Mouse (Mus musculus): ENCODE data around the gene Nfia. TPM values are rescaled to one million over a fixed set of nuclear protein-coding genes. Genes with fewer than 3 reads are reported as not detected.

Gene Nfia
- polyA plus RNA-seq, 1 experiment = 1.4 TPM

DNA sequence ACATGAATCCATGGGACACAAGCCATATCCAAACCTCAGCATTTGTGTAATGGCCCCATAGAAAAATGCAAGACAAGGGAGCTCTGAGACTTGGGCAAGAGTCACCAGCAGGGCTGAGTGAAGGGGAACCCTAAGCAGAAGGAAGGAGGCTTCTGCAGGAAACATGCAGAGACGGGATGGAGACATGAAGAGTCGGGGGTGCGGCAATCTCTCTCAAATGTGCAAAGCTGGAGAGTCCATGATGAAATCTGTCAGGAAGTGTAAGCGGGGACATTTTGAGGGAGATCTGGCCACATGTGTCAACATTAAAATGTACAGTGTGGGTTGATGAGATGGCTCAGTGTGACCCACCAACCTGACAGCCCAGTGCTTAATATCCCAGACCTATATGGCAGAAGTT is 361.5 kb downstream of the Nfia start:
- H3K4me1 ChIP-seq (ENCODE audit: control insufficient read depth, insufficient read depth, low read length) = no peaks in the 10 kb centered on the region
- H3K27ac ChIP-seq (ENCODE audit: insufficient read depth, low read length) = no peak overlapping the region
- no peaks in the 10 kb centered on the region; the same call in 1 of the 2 replicates for H3K9me3 ChIP-seq (replicated peaks; ENCODE audit: control insufficient read depth, insufficient read depth, low read length, poor library complexity, severe bottlenecking)
- H3K36me3 ChIP-seq (ENCODE audit: control insufficient read depth, insufficient read depth, low read length, poor library complexity, severe bottlenecking) = no peaks in the 10 kb centered on the region
- no peak for TF ChIP-seq POLR2A (IDR thresholded peaks at IDR 0.05; ENCODE audit: insufficient read depth, low read length)
- TF ChIP-seq EP300 (IDR thresholded peaks at IDR 0.05; ENCODE audit: insufficient read depth, low read depth, low read length) = no peak
- no peak for TF ChIP-seq CTCF (IDR thresholded peaks at IDR 0.05; ENCODE audit: low read depth, low read length)
- H3K4me3 ChIP-seq (ENCODE audit: low read depth, low read length) = no peak overlapping the region
- no peak overlapping the region for H3K9ac ChIP-seq (ENCODE audit: low read depth, poor library complexity, severe bottlenecking)
- no peaks in the 10 kb centered on the region for H3K27me3 ChIP-seq (ENCODE audit: control insufficient read depth, insufficient read depth, low read length, poor library complexity, severe bottlenecking)

DNA sequence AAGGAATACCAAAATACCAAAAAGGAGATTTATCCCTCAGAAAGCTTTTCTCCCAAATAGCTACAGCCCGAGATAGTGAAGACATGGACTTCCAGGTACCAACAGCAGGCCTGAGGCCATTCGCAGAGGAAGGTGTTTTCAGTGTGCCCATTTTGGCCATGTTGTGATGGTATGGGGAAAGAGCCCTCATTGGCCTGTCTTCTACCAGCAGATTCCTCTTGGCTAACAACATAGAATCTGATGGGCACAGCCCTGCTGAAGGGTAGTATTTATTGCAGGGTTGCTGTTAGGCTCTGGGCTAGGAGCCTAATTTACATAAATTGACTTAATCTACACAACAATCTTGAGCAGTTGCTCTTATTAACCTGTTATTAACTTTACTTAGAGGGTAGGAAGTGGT is 363.5 kb downstream of the Nfia start:
- no peak overlapping the region for H3K9ac ChIP-seq (ENCODE audit: low read depth, poor library complexity, severe bottlenecking)
- H3K27me3 ChIP-seq (ENCODE audit: control insufficient read depth, insufficient read depth, low read length, poor library complexity, severe bottlenecking) = no peaks in the 10 kb centered on the region
- H3K9me3 ChIP-seq (replicated peaks; ENCODE audit: control insufficient read depth, insufficient read depth, low read length, poor library complexity, severe bottlenecking) = no peaks in the 10 kb centered on the region; the same call in 1 of the 2 replicates
- no peak overlapping the region for H3K27ac ChIP-seq (ENCODE audit: insufficient read depth, low read length)
- TF ChIP-seq POLR2A (IDR thresholded peaks at IDR 0.05; ENCODE audit: insufficient read depth, low read length) (no peak), CTCF (IDR thresholded peaks at IDR 0.05; ENCODE audit: low read depth, low read length) (no peak), EP300 (IDR thresholded peaks at IDR 0.05; ENCODE audit: insufficient read depth, low read depth, low read length) (no peak)
- no peaks in the 10 kb centered on the region for H3K4me1 ChIP-seq (ENCODE audit: control insufficient read depth, insufficient read depth, low read length)
- H3K4me3 ChIP-seq (ENCODE audit: low read depth, low read length) = no peak overlapping the region
- no peaks in the 10 kb centered on the region for H3K36me3 ChIP-seq (ENCODE audit: control insufficient read depth, insufficient read depth, low read length, poor library complexity, severe bottlenecking)

DNA sequence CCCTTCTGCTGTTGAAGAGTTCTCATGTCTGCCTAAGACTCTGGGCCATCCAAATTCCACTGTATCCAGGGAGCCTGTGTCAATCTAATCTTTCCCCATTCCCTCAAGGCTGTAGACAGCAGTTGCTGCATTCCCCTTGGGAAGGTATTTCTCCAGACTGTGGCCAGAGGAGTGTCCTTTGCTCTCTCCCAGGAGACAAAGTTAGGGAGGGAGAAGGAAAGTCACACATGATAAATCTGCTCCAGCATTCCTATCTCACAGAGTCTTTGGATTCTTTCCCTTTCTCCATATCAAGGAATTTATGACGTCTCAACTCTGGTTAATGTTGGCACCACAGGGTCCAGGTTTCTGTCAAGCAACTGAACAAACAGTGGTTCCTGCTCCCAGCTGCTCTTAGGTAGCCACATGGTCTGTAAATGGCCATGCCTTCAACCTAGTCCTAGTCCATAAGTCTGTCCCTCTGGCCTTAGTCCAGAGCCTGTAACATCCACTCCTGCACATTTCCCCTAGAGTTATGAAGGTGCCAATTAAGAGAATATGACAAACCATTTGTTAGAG is 370.4 kb downstream of the Nfia start:
- H3K9me3 ChIP-seq (replicated peaks; ENCODE audit: control insufficient read depth, insufficient read depth, low read length, poor library complexity, severe bottlenecking) = no peaks in the 10 kb centered on the region
- H3K27ac ChIP-seq (ENCODE audit: insufficient read depth, low read length) = no peak overlapping the region
- H3K4me1 ChIP-seq (ENCODE audit: control insufficient read depth, insufficient read depth, low read length) = no peaks in the 10 kb centered on the region
- no peak overlapping the region for H3K4me3 ChIP-seq (ENCODE audit: low read depth, low read length)
- TF ChIP-seq POLR2A (IDR thresholded peaks at IDR 0.05; ENCODE audit: insufficient read depth, low read length) = no peak
- TF ChIP-seq EP300 (IDR thresholded peaks at IDR 0.05; ENCODE audit: insufficient read depth, low read depth, low read length) = no peak
- no peak for TF ChIP-seq CTCF (IDR thresholded peaks at IDR 0.05; ENCODE audit: low read depth, low read length)
- H3K9ac ChIP-seq (ENCODE audit: low read depth, poor library complexity, severe bottlenecking) = no peak overlapping the region
- no peaks in the 10 kb centered on the region for H3K36me3 ChIP-seq (ENCODE audit: control insufficient read depth, insufficient read depth, low read length, poor library complexity, severe bottlenecking)
- no peaks in the 10 kb centered on the region for H3K27me3 ChIP-seq (ENCODE audit: control insufficient read depth, insufficient read depth, low read length, poor library complexity, severe bottlenecking)

DNA sequence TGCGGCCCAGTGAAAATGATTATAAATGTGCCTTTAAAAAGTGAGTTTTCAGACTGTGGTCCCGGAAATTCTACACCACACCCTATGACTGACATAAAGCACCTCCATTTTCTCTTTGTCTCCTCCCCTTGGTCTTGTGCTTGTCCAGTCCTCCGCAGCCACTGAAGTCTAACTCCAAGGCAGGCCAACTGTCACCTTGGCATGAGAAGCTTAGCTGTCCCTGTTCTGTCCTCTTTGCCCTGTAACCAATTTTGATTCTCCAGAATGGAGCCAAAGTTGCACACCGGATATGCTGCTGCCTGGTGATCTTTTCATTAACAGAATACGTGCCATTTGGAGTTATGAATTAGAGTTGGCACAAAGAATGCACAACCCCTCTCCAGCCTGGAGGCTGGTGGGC is 378.0 kb downstream of the Nfia start:
- no peak overlapping the region for H3K27ac ChIP-seq (ENCODE audit: insufficient read depth, low read length)
- no peak for TF ChIP-seq CTCF (IDR thresholded peaks at IDR 0.05; ENCODE audit: low read depth, low read length)
- TF ChIP-seq POLR2A (IDR thresholded peaks at IDR 0.05; ENCODE audit: insufficient read depth, low read length) = no peak
- TF ChIP-seq EP300 (IDR thresholded peaks at IDR 0.05; ENCODE audit: insufficient read depth, low read depth, low read length) = no peak
- H3K9me3 ChIP-seq (replicated peaks; ENCODE audit: control insufficient read depth, insufficient read depth, low read length, poor library complexity, severe bottlenecking) = peaks cover 4% of the 10 kb centered on the region
- H3K4me1 ChIP-seq (ENCODE audit: control insufficient read depth, insufficient read depth, low read length) = no peaks in the 10 kb centered on the region
- no peaks in the 10 kb centered on the region for H3K36me3 ChIP-seq (ENCODE audit: control insufficient read depth, insufficient read depth, low read length, poor library complexity, severe bottlenecking)
- no peak overlapping the region for H3K4me3 ChIP-seq (ENCODE audit: low read depth, low read length)
- no peak overlapping the region for H3K9ac ChIP-seq (ENCODE audit: low read depth, poor library complexity, severe bottlenecking)
- no peaks in the 10 kb centered on the region for H3K27me3 ChIP-seq (ENCODE audit: control insufficient read depth, insufficient read depth, low read length, poor library complexity, severe bottlenecking)

DNA sequence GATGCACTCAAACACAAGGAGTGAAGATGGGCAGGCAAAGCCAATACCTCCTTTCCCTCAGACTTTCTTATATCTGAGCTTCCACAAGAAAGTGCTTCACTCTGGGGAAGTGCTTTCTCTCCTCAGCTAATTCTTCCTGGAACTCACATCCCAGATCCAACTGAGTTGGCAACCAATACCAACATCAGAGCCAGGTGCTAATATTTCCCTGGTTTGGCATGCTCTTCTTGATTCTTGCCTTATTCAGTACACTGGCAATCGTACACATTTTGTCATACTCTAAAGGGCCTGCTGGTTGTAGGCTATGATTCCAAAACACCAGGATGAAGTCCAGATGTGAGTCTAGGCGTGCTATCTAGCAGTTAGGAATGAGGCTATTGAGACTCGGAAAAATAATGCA is 385.4 kb downstream of the Nfia start:
- no peak overlapping the region for H3K9ac ChIP-seq (ENCODE audit: low read depth, poor library complexity, severe bottlenecking)

DNA sequence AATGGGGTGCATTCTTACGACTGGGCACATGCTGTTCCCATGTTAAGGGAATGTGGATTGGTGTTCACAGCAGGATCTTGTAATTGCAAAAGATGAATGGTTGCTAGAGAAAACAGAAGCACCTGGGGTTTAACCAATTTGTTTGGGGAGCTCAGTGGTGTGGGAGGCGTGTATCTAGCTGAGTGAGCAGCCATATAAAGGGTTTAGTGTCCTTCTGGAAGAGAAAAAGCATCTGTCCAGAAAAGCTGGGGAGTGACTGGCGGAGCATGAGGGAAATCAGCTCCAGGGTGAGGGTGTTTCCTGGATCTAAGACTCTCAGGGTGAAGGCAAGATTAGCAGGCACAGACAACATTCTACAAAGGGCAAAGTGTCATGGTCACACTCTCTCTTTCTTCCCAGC is 393.8 kb downstream of the Nfia start:
- TF ChIP-seq CTCF (IDR thresholded peaks at IDR 0.05; ENCODE audit: low read depth, low read length) = no peak
- no peak for TF ChIP-seq EP300 (IDR thresholded peaks at IDR 0.05; ENCODE audit: insufficient read depth, low read depth, low read length)
- TF ChIP-seq POLR2A (IDR thresholded peaks at IDR 0.05; ENCODE audit: insufficient read depth, low read length) = no peak
- H3K36me3 ChIP-seq (ENCODE audit: control insufficient read depth, insufficient read depth, low read length, poor library complexity, severe bottlenecking) = no peaks in the 10 kb centered on the region
- H3K4me3 ChIP-seq (ENCODE audit: low read depth, low read length) = no peak overlapping the region
- no peaks in the 10 kb centered on the region for H3K27me3 ChIP-seq (ENCODE audit: control insufficient read depth, insufficient read depth, low read length, poor library complexity, severe bottlenecking)
- H3K9me3 ChIP-seq (replicated peaks; ENCODE audit: control insufficient read depth, insufficient read depth, low read length, poor library complexity, severe bottlenecking) = no peaks in the 10 kb centered on the region
- H3K27ac ChIP-seq (ENCODE audit: insufficient read depth, low read length) = no peak overlapping the region
- no peak overlapping the region for H3K9ac ChIP-seq (ENCODE audit: low read depth, poor library complexity, severe bottlenecking)
- H3K4me1 ChIP-seq (ENCODE audit: control insufficient read depth, insufficient read depth, low read length) = no peaks in the 10 kb centered on the region

More for the DNA sequence above, 385.4 kb downstream of the Nfia start:
- no peak for TF ChIP-seq POLR2A (IDR thresholded peaks at IDR 0.05; ENCODE audit: insufficient read depth, low read length)
- no peak for TF ChIP-seq CTCF (IDR thresholded peaks at IDR 0.05; ENCODE audit: low read depth, low read length)
- TF ChIP-seq EP300 (IDR thresholded peaks at IDR 0.05; ENCODE audit: insufficient read depth, low read depth, low read length) = no peak
- no peak overlapping the region for H3K27ac ChIP-seq (ENCODE audit: insufficient read depth, low read length)
- no peaks in the 10 kb centered on the region for H3K36me3 ChIP-seq (ENCODE audit: control insufficient read depth, insufficient read depth, low read length, poor library complexity, severe bottlenecking)
- H3K9me3 ChIP-seq (replicated peaks; ENCODE audit: control insufficient read depth, insufficient read depth, low read length, poor library complexity, severe bottlenecking) = peaks cover 8% of the 10 kb centered on the region
- no peaks in the 10 kb centered on the region for H3K27me3 ChIP-seq (ENCODE audit: control insufficient read depth, insufficient read depth, low read length, poor library complexity, severe bottlenecking)
- no peak overlapping the region for H3K4me3 ChIP-seq (ENCODE audit: low read depth, low read length)
- no peaks in the 10 kb centered on the region for H3K4me1 ChIP-seq (ENCODE audit: control insufficient read depth, insufficient read depth, low read length)

Other genes starting within 250 kb of the Nfia start
- not detected in 2 replicates for gene E130114P18Rik, start 5.3 kb downstream of the Nfia start, polyA plus RNA-seq (2011; ENCODE audit: insufficient read depth, insufficient read length, low read depth, missing spikeins)